Mouse (Mus musculus) testis, adult 2 months (tissue): Measurements from ENCODE around the gene Trappc2l. TPM values are rescaled to one million over a fixed set of nuclear protein-coding genes. Genes with fewer than 3 reads are reported as not detected.

Source experiments
- H3K27ac ChIP-seq: fragments of 200-500 bp; 2 replicates; pipeline ENCODE4 v1.5.1; 2012; ENCODE audit warnings: low read depth, low read length; ENCODE audit not compliant: control insufficient read depth, insufficient read depth
- H3K27me3 ChIP-seq: fragments of 200-500 bp; 2 replicates; pipeline ENCODE4 v1.6.1; 2012; ENCODE audit warnings: mild to moderate bottlenecking, low read length, moderate library complexity; ENCODE audit not compliant: control insufficient read depth, insufficient read depth
- H3K36me3 ChIP-seq: fragments of 200-500 bp; 2 replicates; pipeline ENCODE4 v1.6.1; 2012; ENCODE audit warnings: mild to moderate bottlenecking, low read length; ENCODE audit not compliant: control insufficient read depth, insufficient read depth
- H3K4me1 ChIP-seq: fragments of 200-500 bp; 2 replicates; pipeline ENCODE4 v1.6.1; 2012; ENCODE audit warnings: low read length; ENCODE audit not compliant: control insufficient read depth, insufficient read depth
- H3K4me3 ChIP-seq: fragments of 200-500 bp; 2 replicates; pipeline ENCODE4 v1.5.1; 2012; ENCODE audit warnings: low read depth, mild to moderate bottlenecking, low read length, moderate library complexity, mixed read lengths; ENCODE audit not compliant: control insufficient read depth
- CTCF ChIP-seq: fragments of 200-500 bp; IDR thresholded peaks from 2 replicates; pipeline ENCODE4 v1.5.1; 2012; ENCODE audit warnings: low read depth, mild to moderate bottlenecking, inconsistent platforms, low read length, moderate library complexity; ENCODE audit not compliant: control insufficient read depth, insufficient read depth, insufficient replicate concordance
- POLR2A ChIP-seq: fragments of 200-500 bp; IDR thresholded peaks from 2 replicates; pipeline ENCODE4 v1.6.1; 2012; ENCODE audit warnings: low read depth, mild to moderate bottlenecking, inconsistent platforms, low read length, moderate library complexity; ENCODE audit not compliant: control insufficient read depth
- polyA plus RNA-seq: library from polyadenylated mRNA; depleted of rRNA; stranded (reverse); fragments of >200 nt; gene quantifications from 2 replicates; pipeline ENCODE4 v1.2.3, GENCODE M21; 2012

Trappc2l gene
- polyA plus RNA-seq, 1 experiment, result 100 TPM

- no peaks in the 10 kb centered on the region for H3K4me1 ChIP-seq
- no peak overlapping the region for H3K27ac ChIP-seq
- no peak overlapping the region for H3K4me3 ChIP-seq
- TF ChIP-seq POLR2A (no peak), CTCF (no peak)
- no peaks in the 10 kb centered on the region for H3K27me3 ChIP-seq
- no peaks in the 10 kb centered on the region for H3K36me3 ChIP-seq
These were observed 7.4 kb downstream of the Trappc2l start for GRCm38 (mm10) chr8:122618660-122619378.

- Histone ChIP-seq H3K36me3 (no peaks in the 10 kb centered on the region), H3K27ac (no peak overlapping the region), H3K4me1 (no peaks in the 10 kb centered on the region), H3K4me3 (no peak overlapping the region), H3K27me3 (no peaks in the 10 kb centered on the region)
- TF ChIP-seq POLR2A, result no peak
- TF ChIP-seq CTCF, result no peak
These were observed 9.0 kb downstream of the Trappc2l start for GRCm38 (mm10) chr8:122620446-122620845.

DNA sequence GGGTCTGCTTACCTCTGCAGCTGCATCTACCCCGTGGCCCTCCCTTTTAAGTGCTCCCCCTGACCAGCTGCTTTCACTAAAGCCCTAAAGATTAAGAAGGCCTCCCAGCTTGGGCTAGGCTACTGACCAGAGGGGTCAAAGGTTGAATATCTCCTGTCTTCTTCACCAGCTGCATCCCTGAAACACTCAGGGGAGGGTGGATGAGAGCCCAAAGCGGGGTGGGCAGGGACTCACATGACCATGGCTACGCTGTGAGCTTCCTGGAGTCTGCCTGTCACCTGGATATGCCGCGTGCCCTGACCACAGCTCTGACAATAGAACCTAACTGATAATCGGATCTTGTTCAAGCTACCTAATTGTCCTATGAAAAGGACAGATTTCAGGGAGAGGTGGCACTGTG lies 11.3 kb downstream of the Trappc2l start, which contains the start of gene Pabpn1l:
Gene Pabpn1l (minus strand): TSS at position 13 of the 400 bp plus-strand sequence.
- H3K27ac ChIP-seq, result no peak within 1 kb of the TSS

GRCm38 (mm10) chr8:122623844-122624642 lies 12.6 kb downstream of the Trappc2l start:
- TF ChIP-seq POLR2A (no peak), CTCF (no peak)
- Histone ChIP-seq H3K4me1 (no peaks in the 10 kb centered on the region; the same call in 1 of the 2 replicates), H3K36me3 (no peaks in the 10 kb centered on the region), H3K27me3 (no peaks in the 10 kb centered on the region), H3K27ac (no peak overlapping the region), H3K4me3 (no peak overlapping the region)

More for the DNA sequence above, 11.3 kb downstream of the Trappc2l start, which contains the start of gene Pabpn1l:
- Histone ChIP-seq H3K4me3 (no peak within 1 kb of the TSS), H3K4me1 (no peaks in the 10 kb centered on the region), H3K36me3 (no peaks in the 10 kb centered on the region), H3K27me3 (no peaks in the 10 kb centered on the region)
- TF ChIP-seq POLR2A, result no peak
- no peak for TF ChIP-seq CTCF

- H3K27ac ChIP-seq, result no peak overlapping the region
- no peak overlapping the region for H3K4me3 ChIP-seq
- no peaks in the 10 kb centered on the region; the same call in 1 of the 2 replicates for H3K4me1 ChIP-seq
- no peaks in the 10 kb centered on the region for H3K27me3 ChIP-seq
- TF ChIP-seq CTCF, result no peak
- no peak for TF ChIP-seq POLR2A
- H3K36me3 ChIP-seq, result no peaks in the 10 kb centered on the region
These were observed 13.2 kb downstream of the Trappc2l start for GRCm38 (mm10) chr8:122624653-122625052.

- TF ChIP-seq CTCF (no peak), POLR2A (no peak)
- Histone ChIP-seq H3K27ac (no peak overlapping the region), H3K27me3 (no peaks in the 10 kb centered on the region), H3K4me3 (no peak overlapping the region), H3K36me3 (no peaks in the 10 kb centered on the region), H3K4me1 (no peaks in the 10 kb centered on the region; the same call in 1 of the 2 replicates)
These were observed 14.4 kb downstream of the Trappc2l start for GRCm38 (mm10) chr8:122625811-122626210.

DNA sequence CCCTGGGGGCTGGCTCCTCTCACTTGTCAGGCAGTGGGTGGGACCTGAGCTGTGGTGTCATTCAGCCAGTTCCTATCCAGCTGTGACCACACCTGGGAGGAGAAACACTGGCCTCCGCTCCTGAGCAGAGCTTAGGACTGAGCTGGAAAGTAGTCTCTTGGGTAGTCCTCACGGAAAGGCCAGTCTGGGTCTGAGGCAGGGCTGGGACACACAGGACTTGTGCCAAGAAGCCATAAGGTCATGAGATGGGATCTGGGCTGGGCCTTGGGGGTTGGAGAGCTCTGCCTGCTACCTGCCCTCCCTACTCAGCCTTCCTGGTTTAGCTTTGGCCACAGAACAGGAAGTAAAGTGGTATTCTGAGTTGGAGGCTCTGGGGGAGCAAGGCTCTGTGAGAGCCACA lies 15.5 kb downstream of the Trappc2l start:
- H3K27me3 ChIP-seq, result no peaks in the 10 kb centered on the region
- TF ChIP-seq CTCF, result no peak
- no peak for TF ChIP-seq POLR2A
- H3K4me1 ChIP-seq, result no peaks in the 10 kb centered on the region; the same call in 1 of the 2 replicates
- no peak overlapping the region for H3K27ac ChIP-seq
- H3K36me3 ChIP-seq, result no peaks in the 10 kb centered on the region
- no peak overlapping the region for H3K4me3 ChIP-seq
